Mouse (Mus musculus) gastrocnemius, postnatal 36 days (tissue): ENCODE results near the gene Nf1. TPM values are rescaled to one million over a fixed set of nuclear protein-coding genes. Genes with fewer than 3 reads are reported as not detected.
A peak's percentile ranks its signal among the peaks of the same experiment; 100 is the strongest.

ENCODE experiments used
- DNase-seq, 2 experiments: peaks; one replicate each; pipeline ENCODE4 v3.0.0; 2022
- intact Hi-C: fragments of 180-260 bp; cut with DNase I; formaldehyde crosslinking; loops from one replicate; pipeline ENCODE4 v1.15.1; 2025
- total RNA-seq, 2 experiments: library from RNA; stranded (reverse); gene quantifications; 2 replicates each; pipeline ENCODE4 v1.2.3; 2021

The Nf1 gene
- total RNA-seq, 2 experiments from 2014 or later: 16.4 to 17.1 TPM

GRCm38 (mm10) chr11:79624801-79625302, 285.4 kb downstream of the Nf1 start:
- intact Hi-C loops: loop anchor here (1.0 to 5.0 kb wide), 2 partner anchors 63 to 297 kb away; no protein-coding TSS in a partner anchor
- DNase-seq: peak; percentile 58 to 60

- DNase-seq: no peak
- intact Hi-C loops: loop anchor here (5.0 kb wide), 1 partner anchor 294 kb away; no protein-coding TSS in a partner anchor
These were observed 289.2 kb downstream of the Nf1 start for GRCm38 (mm10) chr11:79628716-79629115.

- intact Hi-C loops: loop anchor here (5.0 kb wide), 1 partner anchor 292 kb away; no protein-coding TSS in a partner anchor
- DNase-seq: no peak
These were observed 290.4 kb downstream of the Nf1 start for GRCm38 (mm10) chr11:79629752-79630374.

GRCm38 (mm10) chr11:79630521-79630920, 291.0 kb downstream of the Nf1 start:
- DNase-seq: no peak
- intact Hi-C loops: no loop called here

Other genes with a start within 250 kb of the Nf1 start
- gene Ksr1, start 193.3 kb upstream of the Nf1 start, total RNA-seq: 10 to 100 TPM; 72.2 to 74.8 TPM
- gene Wsb1, start 85.0 kb upstream of the Nf1 start, total RNA-seq: 1 to 10 TPM; 6.7 to 6.9 TPM
- not detected for gene Gm9964, start 42.8 kb upstream of the Nf1 start, total RNA-seq
- not detected for gene Omg, start 164.4 kb downstream of the Nf1 start, total RNA-seq
- under 1 TPM; 0.76 to 0.87 TPM for gene Evi2b, start 184.1 kb downstream of the Nf1 start, total RNA-seq
- under 1 TPM in 1 of 2 experiments, not detected in 1; 0.08 TPM for gene Evi2, start 190.9 kb downstream of the Nf1 start, total RNA-seq
- gene Evi2a, start 190.9 kb downstream of the Nf1 start, total RNA-seq: 1 to 10 TPM; 3.7 to 4.0 TPM